Mouse (Mus musculus): ENCODE data around the gene Triobp.
"Not testable (repeated sequence)": the region's sequence is repeated elsewhere in the genome, so short reads cannot be mapped to it uniquely, and the experiment has no call there.

The Triobp gene

DNA sequence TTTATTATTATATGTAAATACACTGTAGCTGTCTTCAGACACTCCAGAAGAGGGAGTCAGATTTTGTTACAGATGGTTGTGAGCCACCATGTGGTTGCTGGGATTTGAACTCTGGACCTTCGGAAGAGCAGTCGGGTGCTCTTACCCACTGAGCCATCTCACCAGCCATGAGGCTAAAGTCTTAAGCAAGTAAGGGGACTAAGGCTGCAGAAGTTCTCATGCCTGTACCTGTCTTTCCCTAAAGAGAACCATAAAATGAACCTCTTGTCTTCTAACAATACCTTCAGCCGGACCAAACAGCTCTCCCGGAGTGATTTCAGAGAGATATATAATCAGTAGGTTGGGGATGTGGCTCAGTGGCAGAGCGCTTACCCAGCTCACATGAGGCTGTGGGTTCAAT, 84.4 kb downstream of the Triobp start:
- DNase-seq = not testable (repeated sequence)

DNA sequence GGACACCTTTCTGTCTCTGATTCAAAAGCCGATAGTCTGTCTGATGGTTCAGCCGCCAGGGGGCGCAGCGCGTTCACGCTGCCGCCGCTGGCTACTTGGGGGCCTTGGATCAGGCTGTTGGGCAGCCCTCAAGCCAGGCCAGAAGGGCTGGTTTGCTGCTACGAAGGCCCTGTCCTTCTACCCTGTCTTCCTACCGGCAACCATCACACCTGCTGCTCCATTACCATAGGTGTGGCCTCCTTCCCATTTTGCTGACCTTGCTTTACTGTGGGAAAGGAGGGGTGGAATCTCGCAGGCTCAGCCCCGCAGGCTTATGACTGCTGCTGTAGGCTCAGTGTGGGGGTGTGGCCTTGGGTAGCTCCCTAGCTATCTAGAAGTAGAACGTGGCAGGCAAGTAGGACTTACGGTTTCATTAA, 90.4 kb downstream of the Triobp start:
- DNase-seq = peak; percentile 91

DNA sequence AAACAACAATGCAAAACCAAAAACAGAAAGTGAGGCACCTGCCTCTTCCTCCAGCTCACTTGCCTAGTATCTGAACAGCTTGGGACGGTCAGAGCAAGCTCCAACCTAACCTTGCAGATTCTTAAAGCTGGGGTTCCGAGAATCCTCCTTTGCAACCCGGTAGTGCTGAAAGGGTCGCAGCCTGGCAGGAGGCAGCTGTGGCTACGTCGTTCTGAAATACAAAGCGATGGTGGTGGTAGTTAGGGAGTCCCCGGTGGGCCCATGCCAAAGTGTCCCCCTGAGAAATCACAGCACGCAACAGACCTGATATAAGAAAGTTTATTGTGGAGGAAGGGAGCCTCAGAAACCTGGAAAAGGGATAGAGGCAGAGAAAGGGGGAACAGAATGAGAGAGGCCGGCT, 90.8 kb downstream of the Triobp start:
- no peak for DNase-seq

DNA sequence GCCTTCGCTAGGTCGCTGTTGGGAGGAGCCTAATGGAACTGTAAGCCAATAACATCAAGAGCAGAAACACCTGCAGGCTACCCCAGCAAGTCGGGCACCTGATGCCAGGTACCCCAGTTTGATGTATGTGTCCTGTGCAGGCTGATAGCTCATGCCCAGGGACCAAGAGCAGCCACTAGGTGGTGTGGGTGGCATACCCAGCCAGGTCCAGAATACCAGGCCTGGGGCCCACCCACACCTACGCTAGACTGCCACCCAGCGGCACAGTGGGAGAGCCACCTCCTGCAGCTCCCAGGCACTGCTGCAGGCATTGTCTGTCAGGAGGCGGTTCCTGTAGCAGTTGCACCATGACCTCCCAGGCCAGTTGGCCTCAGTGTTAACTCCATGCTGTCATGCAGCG, 91.3 kb downstream of the Triobp start:
- DNase-seq = peak; percentile 91

DNA sequence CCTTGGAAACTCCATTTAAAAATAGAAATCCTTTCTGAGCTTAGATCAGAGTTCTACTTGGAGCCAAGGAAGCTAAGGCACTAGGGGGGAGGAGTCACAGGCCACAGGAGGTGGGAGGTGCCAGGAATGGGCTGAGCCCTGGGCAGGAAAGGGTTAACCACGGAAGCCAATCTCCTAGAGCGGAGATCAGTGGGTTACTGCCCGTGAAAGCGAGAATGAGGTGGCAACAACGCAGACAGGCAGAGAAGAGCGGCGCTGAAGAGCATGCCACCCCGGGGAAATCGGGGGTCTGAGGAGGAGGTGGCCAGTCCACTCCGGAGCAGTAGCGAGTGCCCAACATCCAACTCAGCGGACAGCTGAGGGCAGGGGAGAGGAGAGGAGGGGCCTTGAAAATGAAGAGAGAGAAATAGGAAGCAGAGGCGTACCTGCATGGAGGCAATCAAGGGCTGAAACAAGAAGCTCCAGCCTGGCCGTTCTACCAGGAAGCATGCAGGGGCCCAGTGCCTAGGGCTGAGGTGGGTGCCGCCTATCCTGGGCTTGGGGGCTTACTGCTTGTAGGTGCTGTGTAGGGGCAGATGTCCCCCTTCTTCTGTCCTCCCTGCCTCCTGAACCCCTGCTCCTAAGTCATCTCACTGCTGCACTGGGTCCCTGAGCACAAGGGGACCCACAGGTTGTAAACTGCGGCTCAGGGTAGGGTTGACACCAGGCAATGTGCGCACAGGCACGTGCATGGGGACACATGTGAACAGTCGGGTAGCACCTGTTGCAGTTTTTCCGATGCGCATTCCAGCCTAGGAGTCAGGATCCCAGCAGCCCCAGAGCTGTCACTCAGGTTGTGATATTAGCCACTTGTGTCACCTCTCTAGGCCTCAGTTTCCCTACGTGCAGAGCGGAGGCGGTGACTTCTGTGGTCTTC, 93.2 kb downstream of the Triobp start:
- DNase-seq = peak; percentile 57

DNA sequence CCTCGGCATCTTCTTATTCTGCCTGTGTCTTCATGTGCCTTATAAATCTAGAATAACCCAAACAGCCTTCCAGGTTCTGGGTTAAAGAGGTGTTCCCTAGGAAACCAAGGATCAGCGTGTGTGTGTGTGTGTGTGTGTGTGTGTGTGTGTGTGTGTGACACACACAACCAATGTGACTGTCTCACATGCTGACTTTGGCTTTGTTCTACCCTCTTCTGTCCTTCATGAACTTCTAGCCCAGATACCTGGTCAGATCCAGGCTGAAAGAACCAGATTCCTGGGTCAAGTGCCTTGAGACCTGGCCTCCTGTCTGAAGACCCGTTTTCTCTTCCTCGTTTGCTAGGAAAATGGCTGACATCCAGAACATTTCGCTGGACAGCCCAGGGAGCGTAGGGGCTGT, 94.1 kb downstream of the Triobp start, which contains the start of gene Galr3:
TSS of gene Galr3 (plus strand) at position 301 of the 400 bp plus-strand sequence.
- DNase-seq = no peak

DNA sequence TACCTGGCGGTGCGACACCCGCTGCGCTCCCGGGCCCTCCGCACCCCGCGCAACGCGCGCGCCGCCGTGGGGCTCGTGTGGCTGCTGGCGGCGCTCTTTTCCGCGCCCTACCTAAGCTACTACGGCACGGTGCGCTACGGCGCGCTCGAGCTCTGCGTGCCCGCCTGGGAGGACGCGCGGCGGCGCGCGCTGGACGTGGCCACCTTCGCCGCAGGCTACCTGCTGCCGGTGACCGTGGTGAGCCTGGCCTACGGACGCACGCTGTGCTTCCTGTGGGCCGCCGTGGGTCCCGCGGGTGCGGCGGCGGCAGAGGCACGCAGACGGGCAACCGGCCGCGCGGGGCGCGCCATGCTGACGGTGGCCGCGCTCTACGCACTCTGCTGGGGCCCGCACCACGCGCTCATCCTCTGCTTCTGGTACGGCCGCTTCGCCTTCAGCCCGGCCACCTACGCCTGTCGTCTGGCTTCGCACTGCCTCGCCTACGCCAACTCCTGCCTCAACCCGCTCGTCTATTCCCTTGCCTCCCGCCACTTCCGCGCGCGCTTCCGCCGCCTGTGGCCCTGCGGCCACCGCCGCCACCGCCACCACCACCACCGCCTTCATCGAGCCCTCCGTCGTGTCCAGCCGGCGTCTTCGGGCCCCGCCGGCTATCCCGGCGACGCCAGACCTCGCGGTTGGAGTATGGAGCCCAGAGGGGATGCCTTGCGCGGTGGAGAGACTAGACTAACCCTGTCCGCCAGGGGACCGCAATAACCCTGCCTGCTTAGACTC, 95.4 kb downstream of the Triobp start:
- peak; percentile 51 for DNase-seq

DNA sequence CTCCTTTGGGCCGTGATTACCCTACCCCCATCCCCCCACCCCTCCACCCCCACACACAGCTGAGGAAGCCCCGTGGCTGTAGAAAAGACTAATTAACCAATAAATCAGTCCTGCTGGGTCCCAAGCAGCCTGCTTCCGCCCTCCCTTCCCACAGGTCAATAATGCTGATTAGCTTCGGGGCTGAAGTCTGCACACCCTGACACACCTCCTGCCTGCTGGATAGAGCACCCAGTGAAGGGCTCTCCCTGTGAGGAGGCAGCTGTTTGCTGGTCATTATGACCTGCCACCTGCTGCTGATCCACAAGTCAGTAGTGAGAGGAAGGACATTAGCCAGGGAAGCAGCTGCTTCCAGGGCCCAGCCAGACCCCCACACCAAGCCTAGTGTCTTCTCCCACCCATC, 97.3 kb downstream of the Triobp start:
- DNase-seq = no peak

DNA sequence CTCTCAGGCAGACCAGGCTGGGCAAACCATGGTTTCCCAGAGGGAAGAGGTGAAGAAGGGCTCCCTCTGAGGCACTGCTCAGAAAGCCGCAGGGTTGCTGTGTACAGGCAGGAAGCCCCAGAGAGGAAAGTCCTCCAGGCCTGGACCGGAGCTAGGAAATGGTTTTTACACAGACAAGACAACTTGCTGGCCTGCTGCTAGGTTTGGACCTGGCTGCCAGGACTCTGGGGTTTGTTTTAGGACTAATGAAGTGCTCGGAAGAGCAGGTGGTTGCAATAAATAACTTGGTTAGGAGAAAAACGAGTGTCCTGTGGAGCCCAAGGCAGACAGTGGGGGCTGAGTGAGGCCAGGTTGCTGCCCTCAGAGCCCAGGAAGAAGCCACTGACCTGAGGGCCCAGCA, 100.7 kb downstream of the Triobp start:
- no peak for DNase-seq

DNA sequence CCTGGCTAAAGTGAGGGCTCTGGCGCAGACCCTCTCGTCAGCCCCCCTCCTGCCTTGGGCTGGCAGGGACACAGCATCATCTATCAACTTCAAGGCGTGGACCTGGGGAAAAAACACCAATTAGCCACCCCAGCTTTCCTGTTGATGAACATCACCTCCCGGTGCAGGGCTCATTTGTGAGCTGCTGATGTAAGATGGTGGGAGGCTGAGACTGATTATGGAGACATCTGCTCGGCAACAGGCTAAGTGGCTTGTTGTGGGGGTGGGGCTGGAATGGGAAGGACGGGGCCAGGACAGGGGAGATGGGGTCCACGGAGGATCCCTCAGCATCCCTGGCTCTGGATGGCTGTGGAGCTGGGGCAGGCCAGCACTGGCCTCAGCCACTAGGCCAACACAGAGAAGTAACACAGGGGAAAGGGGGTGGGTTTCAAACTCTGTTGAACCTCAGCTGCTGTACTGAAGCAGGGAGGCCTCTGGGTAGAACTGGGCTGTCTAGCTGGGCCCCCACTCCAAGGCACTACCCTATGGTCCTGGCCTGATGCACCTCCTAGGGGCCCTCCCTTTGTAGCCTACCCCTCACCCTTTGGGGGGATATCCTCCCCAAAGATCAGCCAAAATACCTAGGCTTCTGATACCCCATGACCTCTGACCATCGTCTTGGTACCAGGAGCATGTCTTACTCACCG, 102.8 kb downstream of the Triobp start:
- DNase-seq = no peak

DNA sequence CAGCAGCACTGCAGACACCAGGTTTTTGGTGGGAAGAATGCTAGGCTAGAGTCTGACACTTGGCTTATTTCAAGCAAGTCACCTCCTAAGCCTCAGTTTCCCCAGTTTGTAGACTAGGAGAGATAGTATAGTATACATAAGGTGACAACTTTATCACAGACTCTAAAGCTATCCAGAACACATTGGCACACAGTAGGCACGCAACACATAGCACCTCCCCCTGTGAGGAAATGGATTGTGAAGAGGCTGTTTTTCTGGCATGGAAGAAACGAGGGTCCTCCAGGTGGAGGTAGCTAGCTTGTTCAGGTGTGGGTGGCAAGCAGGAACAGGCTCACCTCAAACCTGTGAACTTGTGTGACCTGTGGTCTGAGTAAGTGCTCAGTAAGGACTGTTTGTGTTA, 103.4 kb downstream of the Triobp start:
- no peak for DNase-seq

DNA sequence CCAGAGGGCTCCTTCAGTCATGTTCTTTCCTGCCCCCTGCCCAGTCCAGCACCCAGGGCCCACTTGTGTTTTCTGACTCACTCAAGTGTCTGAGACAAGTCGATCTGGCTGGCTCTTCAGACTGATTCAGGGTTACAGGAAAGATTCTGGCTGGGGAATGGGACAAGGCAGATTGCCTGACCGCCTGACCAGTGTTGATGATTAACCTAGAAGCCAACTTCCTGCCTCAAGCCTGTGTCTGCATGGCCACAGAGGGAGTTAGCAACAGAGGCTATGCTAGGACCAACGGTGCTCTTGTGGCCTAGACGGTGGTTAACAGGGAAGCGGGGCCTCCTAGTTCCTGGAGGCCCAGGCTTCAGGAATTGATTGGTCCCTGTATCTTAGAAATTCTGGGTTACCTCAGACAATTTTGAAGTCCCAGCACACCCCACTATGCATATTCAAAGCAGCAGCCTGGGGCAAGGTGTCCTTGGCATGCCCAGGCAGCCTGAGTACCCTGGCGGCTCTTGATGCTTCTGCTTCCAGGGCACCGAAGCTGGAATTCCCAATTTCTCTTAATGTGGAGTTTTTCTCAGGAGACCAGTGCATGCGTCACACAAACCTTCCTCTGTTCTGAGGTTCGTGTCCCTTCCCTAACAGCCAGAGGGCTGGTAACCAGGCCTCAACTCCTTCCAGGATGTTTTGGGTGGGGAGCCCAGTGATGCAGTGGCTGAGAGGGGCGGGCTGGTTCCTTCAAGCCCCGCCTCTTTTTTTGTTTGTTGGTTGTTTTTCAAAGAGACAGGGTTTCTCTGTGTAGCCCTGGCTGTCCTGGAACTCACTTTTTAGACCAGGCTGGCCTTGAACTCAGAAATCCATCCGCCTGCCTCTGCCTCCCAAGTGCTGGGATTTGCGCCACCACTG, 104.2 kb downstream of the Triobp start:
- peak; percentile 75 for DNase-seq

DNA sequence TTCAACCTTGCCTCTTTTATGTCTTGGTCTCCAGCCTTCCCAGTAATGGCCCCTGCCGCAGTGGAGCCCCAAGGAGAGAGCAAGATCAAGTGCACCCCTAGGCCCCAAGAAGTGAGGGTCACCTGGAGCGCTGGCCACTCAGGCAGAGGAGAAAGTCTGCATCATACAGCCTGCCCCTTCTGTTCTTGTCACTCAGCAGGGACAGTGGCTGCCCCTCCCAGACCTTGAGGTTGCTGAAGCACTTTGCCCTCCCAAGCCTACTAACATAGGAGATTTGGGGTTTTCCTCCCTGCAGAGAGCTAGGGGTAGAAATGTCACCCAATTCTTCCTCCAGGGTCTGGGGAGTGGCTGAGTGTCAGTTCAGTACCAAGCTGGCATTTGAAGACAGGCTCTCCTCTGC, 104.8 kb downstream of the Triobp start:
- no peak for DNase-seq

All from kidney, postnatal 10 days (tissue).